Mouse (Mus musculus) frontal cortex, adult (tissue): ENCODE data around the gene Fgr.

Experiments
- ATAC-seq: cut with Nextera tagmentation; 2 replicates; pipeline ENCODE4 v1.9.2; 2017; ENCODE audit warnings: mild to moderate bottlenecking, moderate library complexity, mixed read lengths; ENCODE audit not compliant: low TSS enrichment

Fgr gene

GRCm38 (mm10) chr4:133050837-133051549 is 77.1 kb downstream of the Fgr start:
- no peak for ATAC-seq

DNA sequence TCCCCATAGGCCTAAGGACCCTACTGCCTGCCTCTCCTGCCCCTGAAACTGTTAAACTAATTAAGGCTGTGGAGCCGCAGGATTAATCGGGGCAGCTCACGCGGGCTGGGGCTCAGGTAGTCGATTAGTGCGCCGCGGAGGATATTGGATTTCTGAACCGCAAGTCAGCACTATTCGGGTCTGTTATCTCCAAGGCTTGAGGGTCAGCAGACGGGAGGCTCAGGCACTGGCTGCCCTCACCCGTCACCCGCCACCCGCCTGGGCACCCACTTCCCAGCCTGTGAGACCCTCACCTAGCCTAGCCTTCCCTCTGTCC is 77.6 kb downstream of the Fgr start:
- ATAC-seq, result no peak
